Mouse (Mus musculus) right cerebral cortex, adult 2 months (tissue): ENCODE results near the gene Dbi.

Experiments used
- DNase-seq, 2 experiments: peaks; one replicate each; pipeline ENCODE4 v3.0.0; 2021 to 2022; ENCODE audit warnings: low spot score in 2 of 2

The Dbi gene

DNA sequence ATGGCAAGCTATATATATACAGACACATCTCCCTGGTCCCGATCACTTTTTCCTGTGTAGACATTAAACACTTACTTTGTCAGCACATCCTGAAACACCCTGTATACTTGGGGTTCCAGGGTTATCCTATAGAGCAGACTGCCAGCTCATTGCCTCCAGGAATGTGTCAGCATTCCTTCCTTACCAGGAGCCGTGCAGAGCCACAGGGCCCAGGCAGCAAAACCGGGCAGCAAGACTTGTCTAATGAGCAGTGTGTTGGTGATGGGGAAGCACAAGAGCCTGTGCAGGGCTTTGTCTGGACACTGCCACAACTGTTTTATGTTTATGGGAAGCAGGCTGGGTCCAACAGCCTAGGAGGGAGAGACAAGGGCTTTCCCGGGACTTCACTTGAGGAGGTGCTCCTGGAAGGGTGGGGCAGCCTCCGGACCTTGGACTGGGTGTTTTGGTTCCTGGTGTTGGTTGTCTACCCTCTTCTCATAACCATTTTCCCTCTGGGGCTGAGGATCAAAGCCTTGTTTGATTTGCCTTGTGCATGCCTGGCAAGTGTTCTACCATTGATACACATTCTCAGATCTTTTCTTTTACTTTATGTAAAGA is 36.9 kb downstream of the Dbi start:
- no peak for DNase-seq

DNA sequence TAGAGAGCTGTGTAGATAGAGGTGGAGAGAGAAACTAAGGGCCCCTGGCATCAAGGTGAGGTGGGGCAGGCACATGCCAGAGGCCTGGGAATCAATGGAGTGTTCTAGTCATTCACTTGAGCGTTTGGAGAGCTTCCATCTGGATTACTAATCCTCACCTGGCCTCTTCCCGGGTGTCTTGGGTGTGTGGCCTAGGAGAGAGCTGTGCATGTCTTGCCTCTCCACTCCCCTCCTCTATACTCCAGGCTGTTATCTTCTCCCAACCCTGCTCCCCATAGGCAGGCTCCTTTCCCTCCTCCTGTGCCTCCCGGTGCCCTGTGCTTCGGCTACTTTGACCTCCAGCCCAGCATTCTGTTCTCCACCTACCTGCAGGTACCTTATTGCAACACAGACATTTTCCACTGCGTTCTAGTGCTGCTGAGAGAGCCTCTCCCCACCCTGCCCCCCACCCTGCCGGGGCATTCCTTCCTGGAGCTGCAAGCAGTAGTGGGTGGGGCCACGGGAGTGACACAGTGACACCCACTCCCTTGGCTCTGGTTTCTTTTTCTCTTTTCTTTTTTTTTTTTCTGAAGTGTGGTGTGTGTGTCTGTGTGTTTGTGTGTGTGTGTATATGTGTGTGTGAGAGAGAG is 37.8 kb downstream of the Dbi start:
- DNase-seq: no peak

DNA sequence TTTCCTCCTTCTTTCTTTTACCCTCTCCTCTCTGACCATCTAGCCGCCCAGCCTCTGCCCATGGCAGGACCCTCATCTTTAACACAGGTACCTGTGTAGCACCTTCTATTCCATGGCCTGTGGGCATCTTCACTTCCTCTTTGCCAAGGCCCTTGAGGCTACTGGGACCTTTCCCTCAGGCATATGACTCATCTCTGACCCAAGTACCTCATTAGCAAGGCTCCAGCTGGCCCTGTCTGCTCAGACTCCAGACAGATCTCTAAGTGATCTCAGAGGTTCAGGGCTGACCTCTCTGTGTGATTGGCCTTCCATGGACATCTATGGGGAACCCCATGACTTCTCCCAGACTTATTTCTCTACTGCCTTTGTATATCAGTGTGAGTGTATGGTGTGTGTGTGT is 40.2 kb downstream of the Dbi start:
- DNase-seq: no peak

DNA sequence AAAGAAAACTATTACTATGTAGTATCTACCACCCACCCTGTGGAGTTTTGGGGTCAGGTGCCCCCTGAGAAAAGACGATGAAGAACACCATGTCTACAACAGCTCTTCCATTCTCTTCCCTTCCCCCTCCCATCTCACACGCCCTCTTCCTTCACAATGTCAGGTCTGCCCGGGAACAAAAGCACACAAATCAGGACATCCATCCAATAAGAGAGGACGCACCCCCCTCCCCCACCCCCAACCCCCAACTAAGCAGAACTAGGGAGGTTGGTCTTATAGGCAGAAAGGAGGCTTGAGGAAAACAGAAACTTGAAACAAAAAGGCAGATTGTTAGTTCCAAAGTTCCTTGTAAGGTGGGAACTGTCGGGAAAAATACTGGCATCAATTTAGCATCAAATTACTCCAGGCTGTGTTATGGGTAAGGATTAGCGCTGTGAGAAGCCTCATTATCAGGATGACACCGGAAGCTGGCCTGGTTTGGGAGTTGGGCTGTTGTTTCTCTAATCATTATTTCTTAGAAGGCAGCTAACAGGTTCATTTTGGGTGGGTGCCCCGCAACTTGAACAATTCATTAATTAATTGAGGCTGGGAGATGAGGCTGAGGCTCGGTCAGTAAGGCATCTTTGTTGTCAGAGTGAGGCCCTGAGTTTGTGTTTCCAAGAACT is 43.0 kb downstream of the Dbi start:
- no peak for DNase-seq

DNA sequence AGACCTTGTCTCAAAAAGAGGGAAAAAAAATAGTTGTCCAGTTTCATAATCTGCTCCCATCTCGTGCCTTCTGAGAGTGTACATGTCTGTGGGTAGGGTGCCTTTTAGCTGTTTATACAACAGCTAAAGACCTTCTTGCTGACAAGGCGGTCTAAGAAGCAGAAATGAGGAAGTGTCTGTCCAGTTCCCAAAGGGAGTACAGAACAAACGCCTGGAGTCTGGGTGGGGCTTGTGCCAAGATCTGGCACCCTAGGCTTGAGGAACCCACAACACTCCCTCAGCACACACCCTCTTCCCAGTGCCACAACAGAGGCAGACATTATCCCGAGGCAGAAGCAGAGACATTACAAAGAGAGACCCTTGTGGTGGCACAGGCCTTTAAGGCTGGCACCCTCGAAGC is 45.4 kb downstream of the Dbi start:
- DNase-seq: no peak

DNA sequence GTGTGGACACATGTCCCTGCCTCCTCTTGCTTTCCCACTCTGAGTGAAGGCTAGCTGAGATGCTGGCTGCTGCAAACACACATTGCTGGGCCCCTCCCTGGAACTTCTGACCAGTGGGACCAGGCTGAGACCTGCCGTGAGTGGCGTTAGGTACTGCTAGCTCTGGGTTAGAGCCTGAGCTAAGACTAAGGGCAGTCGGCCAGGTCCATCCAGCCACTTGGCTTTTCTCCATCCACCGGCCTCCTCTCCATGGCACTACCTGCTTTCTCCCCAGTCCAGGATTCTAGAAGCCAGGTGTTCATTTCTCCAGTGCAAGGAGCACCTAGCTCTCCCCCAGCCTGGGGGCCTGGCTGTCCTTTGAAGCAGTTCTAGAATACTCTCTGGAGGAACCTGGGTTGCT is 45.9 kb downstream of the Dbi start:
- DNase-seq: no peak

DNA sequence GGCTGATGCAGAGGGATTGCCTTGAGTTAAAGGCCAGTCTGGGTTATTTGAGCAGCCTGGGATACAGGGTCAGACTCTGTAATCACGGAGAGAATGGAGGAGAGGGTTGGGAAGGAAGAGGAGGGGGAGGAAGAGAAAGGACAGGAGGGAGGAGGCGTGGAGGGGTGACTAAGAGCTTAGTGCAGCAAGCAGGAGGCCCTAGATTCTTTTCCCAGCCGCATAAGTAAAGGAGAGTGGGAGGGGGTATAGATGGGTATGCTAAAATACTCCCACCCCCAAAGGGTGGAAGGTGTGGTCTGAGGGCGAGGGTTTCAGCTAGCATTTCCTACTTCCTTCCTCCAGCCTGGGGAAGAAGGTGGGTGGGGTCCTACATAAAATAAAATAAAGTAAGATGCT is 46.6 kb downstream of the Dbi start:
- DNase-seq: peak in 1 of 2 experiments; percentile 12

DNA sequence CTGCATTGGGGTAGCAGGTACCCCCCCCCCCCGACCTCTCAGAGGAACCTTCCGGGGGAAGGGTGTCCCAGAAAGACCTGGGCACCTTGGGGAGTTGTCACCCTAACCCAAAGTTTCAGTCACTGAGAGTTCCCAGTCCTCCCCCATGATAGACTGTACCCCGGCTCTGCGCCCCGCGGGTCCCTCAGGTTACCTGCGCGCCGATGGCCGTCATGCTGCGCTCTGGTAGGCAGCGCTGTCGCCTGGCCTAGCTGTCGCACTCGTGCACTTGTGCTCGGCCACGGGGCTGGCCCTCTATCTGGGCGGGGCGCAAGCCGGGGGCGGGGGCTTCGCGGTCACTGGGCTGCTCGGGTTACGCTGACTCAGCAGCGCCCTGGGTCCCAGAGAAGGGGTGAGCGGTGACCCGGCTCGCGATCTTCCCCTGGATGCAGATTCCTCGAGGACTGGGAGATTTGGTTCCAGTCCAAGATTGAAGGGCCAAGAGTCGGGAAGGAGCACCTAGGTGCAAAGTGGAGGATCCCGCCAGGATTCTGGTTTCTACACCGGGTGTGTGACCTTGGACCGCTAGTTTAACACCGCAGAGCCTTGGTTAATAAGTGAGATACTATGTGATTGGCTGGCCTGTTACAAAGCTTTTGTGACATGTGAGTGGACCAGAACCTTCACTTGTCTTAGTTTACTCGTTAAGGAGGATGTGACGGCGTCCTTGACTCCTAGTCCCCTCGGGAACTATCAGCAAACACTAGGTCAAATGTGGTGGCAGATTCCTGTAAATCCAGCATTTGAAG is 47.2 kb downstream of the Dbi start, which contains the start of gene Tmem37:
Gene Tmem37 (minus strand): TSS at position 556 of the 788 bp plus-strand sequence.
- peak; percentile 24 to 26 for DNase-seq

DNA sequence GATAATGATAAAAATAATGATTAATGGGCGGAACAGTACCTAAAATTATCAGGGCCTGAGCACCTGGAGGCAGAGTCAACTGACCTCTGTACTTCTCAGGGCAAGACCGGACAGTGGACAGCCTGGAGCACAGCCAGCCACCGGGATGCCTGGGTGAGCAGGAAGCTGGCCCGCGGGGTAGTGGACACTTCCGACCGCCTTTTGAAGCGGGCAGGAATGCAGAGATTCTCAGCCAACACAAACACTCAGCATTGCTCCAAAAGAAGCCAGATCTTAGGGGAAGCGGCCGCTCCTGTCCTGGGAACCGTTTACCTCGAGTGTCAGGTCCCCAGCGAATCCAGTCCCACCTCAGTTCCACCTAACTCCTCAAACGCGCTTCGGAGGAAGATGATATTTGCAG is 48.0 kb downstream of the Dbi start:
- DNase-seq: no peak

DNA sequence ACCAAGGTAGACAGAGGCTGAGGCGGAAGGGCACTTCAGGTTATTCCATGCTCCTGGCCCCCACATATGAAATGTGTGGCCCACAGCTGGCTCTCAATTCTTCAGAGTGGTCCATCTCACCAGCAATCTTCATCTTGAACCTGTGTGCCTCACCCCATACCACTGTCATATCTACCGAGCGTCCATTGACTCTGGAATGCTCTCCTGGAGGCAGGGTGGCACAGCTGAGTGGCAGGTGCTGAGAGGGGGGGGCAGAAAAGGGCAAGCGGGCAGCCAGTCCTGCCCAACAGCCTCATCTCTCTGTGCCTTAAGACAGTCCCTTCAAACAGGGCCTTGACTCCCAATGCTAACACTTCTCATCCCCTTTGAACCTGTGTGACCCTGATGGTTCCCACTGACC is 49.7 kb downstream of the Dbi start:
- no peak for DNase-seq

DNA sequence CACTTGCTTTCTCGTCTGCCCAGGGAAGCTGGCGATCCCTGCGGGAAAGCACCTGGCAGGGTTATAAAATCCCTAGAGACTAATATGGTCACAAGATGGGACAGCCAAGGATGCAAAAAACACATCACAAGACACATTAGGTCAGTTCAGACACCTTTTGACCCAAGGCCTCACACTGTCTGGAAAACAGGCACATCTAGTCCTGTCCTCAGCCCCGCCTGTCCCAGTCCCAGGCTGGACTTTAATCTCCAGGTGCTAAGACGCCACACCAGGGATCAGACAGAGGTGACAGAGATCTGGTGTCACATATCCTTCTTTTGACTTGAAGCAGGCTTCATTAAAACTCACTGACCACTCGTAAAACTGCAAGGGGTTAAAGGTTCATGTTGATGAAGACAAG is 50.7 kb downstream of the Dbi start:
- DNase-seq: no peak

DNA sequence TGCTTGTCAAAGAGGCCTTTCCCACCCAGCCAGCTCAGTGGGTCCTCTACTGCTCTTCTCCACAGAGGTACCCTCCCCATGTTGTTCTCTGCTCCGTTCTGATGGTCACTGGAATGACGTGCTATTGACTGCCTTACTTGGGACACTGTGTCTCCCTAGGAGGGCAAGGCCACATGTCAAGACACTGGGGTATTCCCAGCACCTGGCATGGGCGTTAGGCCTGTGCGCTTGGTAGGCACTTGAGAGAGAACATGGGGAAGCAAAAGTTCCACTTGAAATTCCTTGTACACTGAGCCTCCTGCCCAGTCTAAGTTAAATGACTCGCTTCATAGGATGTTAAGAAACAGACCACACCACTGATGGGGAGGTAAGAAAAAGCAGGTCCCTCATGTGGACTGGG is 51.8 kb downstream of the Dbi start:
- no peak for DNase-seq

DNA sequence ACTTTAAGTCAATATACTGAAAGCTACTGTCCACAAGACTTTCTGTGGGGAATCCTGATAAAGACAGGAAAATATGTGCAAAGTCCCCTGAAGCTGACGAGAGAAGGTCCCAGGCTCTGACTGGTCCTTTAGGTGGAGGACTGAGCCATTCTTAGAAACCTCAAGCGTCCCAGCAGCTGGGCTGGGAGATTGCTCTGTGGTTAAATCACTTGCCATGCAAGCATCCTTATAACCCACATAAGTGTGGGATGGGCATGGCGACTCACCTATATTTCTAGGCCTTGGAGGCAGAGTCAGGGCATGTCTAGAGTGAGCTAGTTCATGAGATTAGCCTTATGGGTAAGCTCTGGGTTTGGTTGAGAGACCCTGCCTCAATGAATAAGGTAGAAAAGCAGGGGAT is 54.3 kb downstream of the Dbi start:
- no peak for DNase-seq

DNA sequence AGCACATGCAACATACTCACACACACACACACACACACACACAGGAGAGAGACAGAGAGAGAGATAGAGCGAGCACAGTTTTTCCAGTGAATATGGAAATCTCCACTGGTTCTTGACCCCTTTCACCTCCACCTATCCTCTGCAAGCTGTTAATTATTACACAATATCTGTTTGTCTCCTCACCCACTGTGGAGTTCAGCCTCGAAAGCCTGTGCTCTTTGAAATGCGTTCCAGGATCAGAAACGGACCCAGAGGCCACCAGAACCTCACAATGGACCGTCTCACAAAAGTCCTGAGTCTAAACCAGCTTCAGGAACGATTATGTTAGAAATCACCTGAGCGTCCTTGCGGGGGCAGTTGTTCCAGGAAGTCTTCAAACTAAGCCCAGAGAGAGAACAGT is 54.7 kb downstream of the Dbi start:
- no peak for DNase-seq

DNA sequence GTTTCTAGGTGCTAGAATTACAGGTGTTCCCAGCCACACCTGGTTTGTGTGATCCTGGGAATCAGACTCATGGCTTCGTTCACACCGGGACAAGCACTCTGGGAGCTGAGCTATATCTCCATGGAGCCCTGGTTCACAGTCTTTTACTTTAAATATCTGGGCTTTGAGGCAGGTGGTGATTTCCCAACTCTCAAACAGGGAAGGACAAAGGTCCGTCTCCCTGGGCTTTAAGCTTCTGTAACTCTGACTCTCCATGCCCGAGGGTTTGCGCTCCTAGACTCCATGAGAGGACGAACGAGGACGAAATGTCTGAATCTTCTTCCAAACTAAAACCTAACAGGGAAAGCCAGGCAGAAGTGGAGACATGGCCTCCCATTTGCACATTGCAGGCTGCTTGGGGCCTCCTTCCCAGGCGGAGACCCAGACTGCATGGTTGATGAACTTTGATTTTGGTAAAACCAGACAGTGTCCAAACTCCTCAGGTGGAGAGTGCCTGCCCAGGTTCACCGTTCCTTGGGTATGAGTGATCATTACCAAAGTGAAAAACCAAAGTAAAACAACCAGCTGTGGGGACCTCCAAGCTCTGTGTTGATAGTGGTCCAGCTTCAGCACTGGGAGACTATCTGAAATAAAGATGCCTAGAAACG is 56.7 kb downstream of the Dbi start:
- DNase-seq: no peak
